Mouse (Mus musculus) midbrain, embryonic 14.5 days (tissue): ENCODE measurements at regions not wholly inside any gene's neighbourhood (a gene's known extent, or its start where the extent isn't known, plus 50 kb on each side); places are given as distances from the start of the nearest gene placed in this dataset.

Experiments used
- ATAC-seq: fragments of 200-750 bp; cut with Nextera tagmentation; 2 replicates; pipeline ENCODE4 v1.8.0; 2017; ENCODE audit warnings: moderate number of reproducible peaks, moderate library complexity; ENCODE audit not compliant: low FRiP score, low TSS enrichment
- DNase-seq: peaks from one replicate; pipeline ENCODE4 v3.0.0-alpha.2; 2015
- H3K27ac ChIP-seq: fragments of 300-500 bp; sonication (generic); replicated peaks from 2 replicates; pipeline ENCODE4 v1.5.1; 2014; ENCODE audit warnings: mild to moderate bottlenecking, low read depth, low read length, moderate library complexity
- H3K27me3 ChIP-seq: fragments of 300-500 bp; sonication (generic); 2 replicates; pipeline ENCODE4 v1.6.1; 2014; ENCODE audit warnings: low read length, control low read depth, mixed read lengths; ENCODE audit not compliant: control insufficient read depth, insufficient read depth
- H3K36me3 ChIP-seq: fragments of 300-500 bp; sonication (generic); 2 replicates; pipeline ENCODE4 v1.6.1; 2014; ENCODE audit warnings: low read length, control low read depth; ENCODE audit not compliant: control insufficient read depth, insufficient read depth
- H3K4me1 ChIP-seq: fragments of 300-500 bp; sonication (generic); 2 replicates; pipeline ENCODE4 v1.6.1; 2014; ENCODE audit warnings: mild to moderate bottlenecking, antibody characterized with exemption, low read length, control low read depth; ENCODE audit not compliant: control insufficient read depth, insufficient read depth
- H3K4me2 ChIP-seq: fragments of 300-500 bp; sonication (generic); 2 replicates; pipeline ENCODE4 v1.6.1; 2014; ENCODE audit warnings: mild to moderate bottlenecking, low read length, moderate library complexity
- H3K4me3 ChIP-seq: fragments of 300-500 bp; sonication (generic); replicated peaks from 2 replicates; pipeline ENCODE4 v1.5.1; 2014; ENCODE audit warnings: low read depth, low read length
- H3K9ac ChIP-seq: fragments of 300-500 bp; sonication (generic); replicated peaks from 2 replicates; pipeline ENCODE4 v1.6.1; 2014; ENCODE audit warnings: mild to moderate bottlenecking, low read length, moderate library complexity
- H3K9me3 ChIP-seq: fragments of 300-500 bp; sonication (generic); 2 replicates; pipeline ENCODE4 v1.6.1; 2016; ENCODE audit warnings: low read length, control low read depth, mixed read lengths; ENCODE audit not compliant: control insufficient read depth
- WGBS: fragments of 180-500 bp; shearing (Covaris S2); extraction: QIAGEN DNeasy Blood & Tissue Kit; methylation state at CpG from one replicate; pipeline ENCODE4 v1.1.7; 2014; 5-methylcytosine and 5-hydroxymethylcytosine counted together

DNA sequence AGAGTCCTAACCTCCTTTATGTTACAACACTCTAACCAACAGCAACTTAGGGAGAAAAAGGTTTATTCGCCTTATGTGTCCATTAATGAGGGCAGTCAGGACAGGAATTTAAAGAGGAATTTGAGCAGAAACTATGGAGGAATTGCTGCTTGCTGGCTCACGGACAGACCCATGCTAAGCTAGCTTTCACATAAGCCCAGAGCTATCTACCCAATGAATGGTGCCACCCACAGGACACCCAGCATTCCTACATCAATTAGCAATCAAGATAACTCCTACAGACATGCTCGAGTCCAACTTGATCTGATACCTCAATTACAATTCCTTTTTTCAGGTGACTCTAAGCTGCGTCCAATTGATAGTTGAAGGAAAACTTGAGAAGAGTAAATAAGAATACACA is 1021.2 kb upstream of the Gm7489 start:
- H3K4me3 ChIP-seq, result no peak overlapping the region
- no peaks in the 10 kb centered on the region for H3K36me3 ChIP-seq
- 81% methylated on average over 4 of the region's 4 CpGs for WGBS
- H3K4me2 ChIP-seq, result no peak overlapping the region
- no peaks in the 10 kb centered on the region for H3K27me3 ChIP-seq
- H3K9ac ChIP-seq, result no peak overlapping the region
- no peaks in the 10 kb centered on the region for H3K4me1 ChIP-seq
- DNase-seq (no peak), ATAC-seq (no peak)
- H3K27ac ChIP-seq, result no peak overlapping the region
- H3K9me3 ChIP-seq, result no peaks in the 10 kb centered on the region

DNA sequence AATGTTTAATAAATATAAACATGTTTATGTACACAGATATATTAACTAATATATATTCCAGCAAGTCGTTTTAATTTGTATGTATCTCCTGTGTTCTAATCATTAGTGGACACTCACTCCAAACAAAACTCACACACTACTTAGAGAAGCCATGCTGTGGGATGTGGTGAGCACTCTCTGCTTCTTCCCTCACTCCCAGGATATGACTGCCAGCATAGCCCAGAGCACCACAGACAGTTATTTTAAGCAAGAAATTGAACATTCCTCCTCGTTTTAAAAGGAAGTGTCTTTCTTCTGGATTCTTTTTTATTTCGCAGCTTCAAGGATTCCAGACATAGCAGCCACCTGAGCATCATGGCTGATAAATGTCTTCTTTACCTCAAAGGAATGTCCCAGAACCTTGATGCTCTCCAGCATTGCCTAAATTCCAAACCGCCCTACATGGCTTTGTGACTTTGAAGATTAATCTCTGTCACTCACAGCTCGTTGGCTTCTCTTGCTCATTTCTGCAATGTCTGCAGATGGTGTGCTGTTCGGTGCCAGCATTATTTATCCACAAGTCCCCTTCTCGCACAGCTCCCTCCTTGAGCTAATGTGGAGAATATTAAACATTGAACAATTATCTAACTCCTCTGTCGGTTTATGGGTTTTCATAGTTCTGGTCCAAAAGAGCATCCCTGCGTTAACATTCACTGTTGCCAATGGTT is 992.3 kb upstream of the Gm7489 start:
- H3K4me3 ChIP-seq, result no peak overlapping the region
- ATAC-seq (no peak), DNase-seq (no peak)
- no peaks in the 10 kb centered on the region for H3K27me3 ChIP-seq
- H3K9ac ChIP-seq, result no peak overlapping the region
- no peaks in the 10 kb centered on the region for H3K9me3 ChIP-seq
- WGBS, result 81% methylated on average over 9 of the region's 9 CpGs
- no peak overlapping the region for H3K4me2 ChIP-seq
- no peaks in the 10 kb centered on the region for H3K36me3 ChIP-seq
- no peak overlapping the region for H3K27ac ChIP-seq
- H3K4me1 ChIP-seq, result no peaks in the 10 kb centered on the region

DNA sequence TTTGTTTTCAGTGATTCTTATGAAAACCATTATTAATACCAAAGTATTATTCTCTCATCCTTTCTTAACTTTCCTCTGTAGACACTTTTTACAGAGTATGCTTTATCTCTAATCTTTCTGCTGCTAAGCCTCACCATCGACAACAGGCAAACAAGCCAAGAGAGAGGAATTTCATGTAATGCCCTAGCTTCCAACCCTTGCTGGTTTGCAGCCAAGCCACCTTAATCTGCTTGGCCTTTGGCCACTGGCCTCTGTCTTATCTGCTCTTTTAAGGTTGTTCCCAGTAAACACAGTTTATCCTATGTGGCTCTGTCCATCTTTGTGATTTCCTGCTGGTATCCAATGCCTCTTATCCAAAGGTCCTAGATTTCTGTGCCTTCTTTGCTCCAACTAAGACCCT is 986.6 kb upstream of the Gm7489 start:
- ATAC-seq (no peak), DNase-seq (no peak)
- H3K9ac ChIP-seq, result no peak overlapping the region
- no peak overlapping the region for H3K4me3 ChIP-seq
- H3K4me2 ChIP-seq, result no peak overlapping the region
- H3K27me3 ChIP-seq, result no peaks in the 10 kb centered on the region
- H3K9me3 ChIP-seq, result no peaks in the 10 kb centered on the region
- no peak overlapping the region for H3K27ac ChIP-seq
- no peaks in the 10 kb centered on the region for H3K36me3 ChIP-seq
- 70% methylated on average over 1 of the region's 1 CpGs for WGBS
- no peaks in the 10 kb centered on the region for H3K4me1 ChIP-seq

DNA sequence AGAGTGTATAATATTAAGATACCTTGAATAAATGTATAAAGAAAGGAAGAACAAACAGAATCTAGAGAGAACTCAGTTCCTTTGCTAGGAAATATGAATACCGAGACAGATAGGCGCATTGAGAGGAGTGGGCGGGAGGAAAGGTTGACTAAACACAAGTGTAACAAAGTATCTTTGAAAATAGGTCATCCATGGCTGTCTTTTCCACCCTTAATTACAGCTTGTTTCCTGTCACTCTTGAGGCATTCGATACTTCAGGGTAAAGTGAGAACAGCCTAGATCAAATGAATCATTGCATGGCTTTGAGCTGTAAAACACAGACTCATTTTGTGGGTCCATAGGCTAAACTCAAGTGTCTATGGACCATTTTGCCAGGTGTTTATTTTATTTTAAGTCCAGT is 985.3 kb upstream of the Gm7489 start:
- ATAC-seq (no peak), DNase-seq (no peak)
- Histone ChIP-seq H3K4me1 (no peaks in the 10 kb centered on the region), H3K9ac (no peak overlapping the region), H3K9me3 (no peaks in the 10 kb centered on the region), H3K27ac (no peak overlapping the region), H3K27me3 (no peaks in the 10 kb centered on the region), H3K36me3 (no peaks in the 10 kb centered on the region), H3K4me3 (no peak overlapping the region), H3K4me2 (no peak overlapping the region)
- 88% methylated on average over 4 of the region's 4 CpGs for WGBS

DNA sequence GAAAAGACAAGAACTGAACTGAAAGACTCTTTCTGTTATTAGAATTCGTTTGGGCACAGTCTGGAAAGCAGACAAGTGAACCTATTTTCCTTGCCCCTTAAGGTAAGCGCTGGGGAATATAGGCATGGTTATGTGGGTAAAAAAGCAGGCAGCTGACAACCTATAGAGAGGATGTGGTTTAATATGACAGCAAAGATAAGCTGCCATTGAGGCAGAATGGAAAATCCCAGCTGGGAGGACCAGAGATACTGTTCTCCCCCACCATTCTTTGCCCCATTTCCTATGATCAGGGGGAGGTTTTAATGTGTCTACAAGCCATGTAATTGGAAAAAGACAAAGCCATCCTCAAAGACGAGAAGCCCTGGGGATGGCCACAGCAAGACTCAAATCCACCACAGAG is 984.9 kb upstream of the Gm7489 start:
- no peak overlapping the region for H3K4me2 ChIP-seq
- no peaks in the 10 kb centered on the region for H3K9me3 ChIP-seq
- no peaks in the 10 kb centered on the region for H3K27me3 ChIP-seq
- H3K9ac ChIP-seq, result no peak overlapping the region
- no peak for ATAC-seq
- no peak for DNase-seq
- 70% methylated on average over 3 of the region's 3 CpGs for WGBS
- no peak overlapping the region for H3K27ac ChIP-seq
- no peak overlapping the region for H3K4me3 ChIP-seq
- H3K36me3 ChIP-seq, result no peaks in the 10 kb centered on the region
- no peaks in the 10 kb centered on the region for H3K4me1 ChIP-seq

DNA sequence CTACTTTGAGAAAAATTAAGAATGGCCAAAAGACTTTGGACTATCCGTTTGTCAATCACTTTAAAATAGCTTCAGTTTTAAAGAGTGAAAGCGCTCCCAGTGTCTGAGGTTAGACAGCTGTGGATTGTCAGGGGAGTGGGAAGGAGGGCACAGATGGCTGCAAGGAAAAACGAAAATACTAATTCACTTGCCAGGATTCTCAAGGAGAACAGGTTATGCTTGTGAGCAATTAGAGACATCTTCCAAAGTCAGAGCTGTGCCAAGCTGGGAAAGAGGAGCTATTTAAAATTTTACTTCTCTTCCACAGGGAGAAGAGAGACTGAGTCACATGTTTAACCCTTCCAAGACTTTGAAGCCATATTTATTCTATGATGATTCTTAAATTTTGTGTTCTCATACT is 979.5 kb upstream of the Gm7489 start:
- Histone ChIP-seq H3K4me2 (no peak overlapping the region), H3K9me3 (no peaks in the 10 kb centered on the region), H3K4me1 (no peaks in the 10 kb centered on the region), H3K4me3 (no peak overlapping the region), H3K9ac (no peak overlapping the region), H3K27ac (no peak overlapping the region), H3K36me3 (no peaks in the 10 kb centered on the region), H3K27me3 (no peaks in the 10 kb centered on the region)
- 85% methylated on average over 3 of the region's 3 CpGs for WGBS
- no peak for ATAC-seq
- DNase-seq, result no peak

DNA sequence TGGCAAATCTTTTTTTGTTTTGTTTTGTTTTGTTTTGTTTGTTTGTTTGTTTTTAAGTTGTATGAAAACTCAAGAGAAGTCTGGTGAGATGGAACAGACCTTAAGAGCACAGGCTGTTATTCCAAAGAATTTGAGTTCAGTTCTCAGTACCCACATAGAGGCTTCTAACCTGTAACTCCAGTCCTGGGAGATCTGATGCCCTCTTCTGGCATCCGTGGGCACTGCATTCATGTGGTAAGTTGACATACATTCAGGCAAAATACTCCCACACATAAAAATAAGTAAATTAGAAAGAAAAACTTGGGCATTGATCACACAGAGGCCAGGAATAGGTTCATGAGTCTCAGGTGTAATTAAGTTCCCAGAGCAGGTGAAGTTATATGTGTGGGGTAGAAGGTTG is 977.5 kb upstream of the Gm7489 start:
- Histone ChIP-seq H3K27ac (no peak overlapping the region), H3K9me3 (no peaks in the 10 kb centered on the region), H3K4me2 (no peak overlapping the region), H3K27me3 (no peaks in the 10 kb centered on the region), H3K4me3 (no peak overlapping the region), H3K36me3 (no peaks in the 10 kb centered on the region), H3K9ac (no peak overlapping the region), H3K4me1 (no peaks in the 10 kb centered on the region)
- 61% methylated on average over 1 of the region's 1 CpGs for WGBS
- no peak for ATAC-seq
- DNase-seq, result no peak

DNA sequence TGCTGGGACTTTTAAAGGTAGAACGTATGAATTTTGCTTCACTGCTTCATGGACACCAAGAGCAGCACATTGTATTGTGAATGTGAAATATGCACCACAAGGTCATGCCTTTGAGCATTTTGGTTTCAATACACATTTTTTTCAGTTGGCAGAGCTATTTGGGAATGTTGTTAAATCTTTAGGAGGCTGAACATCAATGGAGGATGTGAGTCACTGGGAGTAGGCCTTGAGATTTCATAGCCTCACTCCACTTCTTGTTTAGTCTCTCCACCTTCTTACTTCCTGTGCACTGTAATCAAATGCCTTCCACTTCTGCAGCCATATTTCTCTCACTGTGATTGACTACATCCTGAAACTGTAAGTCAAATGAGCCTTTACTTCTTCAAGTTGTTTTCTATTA is 962.4 kb upstream of the Gm7489 start:
- DNase-seq (no peak), ATAC-seq (no peak)
- no peaks in the 10 kb centered on the region for H3K4me1 ChIP-seq
- no peaks in the 10 kb centered on the region for H3K27me3 ChIP-seq
- H3K4me2 ChIP-seq, result no peak overlapping the region
- WGBS, result 77% methylated on average over 1 of the region's 1 CpGs
- no peak overlapping the region for H3K4me3 ChIP-seq
- peaks cover 8% of the 10 kb centered on the region for H3K9me3 ChIP-seq
- H3K27ac ChIP-seq, result no peak overlapping the region
- H3K9ac ChIP-seq, result no peak overlapping the region
- H3K36me3 ChIP-seq, result no peaks in the 10 kb centered on the region

DNA sequence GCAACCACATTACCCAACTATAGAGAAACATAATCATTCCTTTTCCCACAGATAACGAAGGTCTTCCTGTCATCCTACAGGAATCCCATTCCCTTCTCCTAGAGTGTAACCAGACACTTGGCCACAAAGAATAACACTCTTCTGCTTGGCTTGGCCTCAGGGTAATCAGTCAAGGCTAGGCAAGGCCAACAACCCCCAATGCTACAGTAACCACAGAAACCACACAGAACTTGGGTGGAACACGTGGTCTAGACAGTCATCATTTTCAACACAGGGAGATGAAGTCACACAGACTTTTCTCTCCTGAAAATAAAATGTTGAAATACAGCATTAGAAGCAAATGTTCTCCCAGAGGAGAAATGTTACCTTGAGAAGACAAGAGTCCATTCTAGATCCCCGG is 956.3 kb upstream of the Gm7489 start:
- no peak for ATAC-seq
- no peak for DNase-seq
- H3K9ac ChIP-seq, result no peak overlapping the region

More for the DNA sequence above, 956.3 kb upstream of the Gm7489 start:
- 86% methylated on average over 3 of the region's 3 CpGs for WGBS
- H3K27ac ChIP-seq, result no peak overlapping the region
- no peak overlapping the region for H3K4me3 ChIP-seq
- no peaks in the 10 kb centered on the region for H3K36me3 ChIP-seq
- H3K4me1 ChIP-seq, result no peaks in the 10 kb centered on the region
- H3K4me2 ChIP-seq, result no peak overlapping the region
- no peaks in the 10 kb centered on the region for H3K9me3 ChIP-seq
- H3K27me3 ChIP-seq, result no peaks in the 10 kb centered on the region
